Mouse (Mus musculus) hindbrain, embryonic 13.5 days (tissue): ENCODE data around the gene Defb30. TPM values are rescaled to one million over a fixed set of nuclear protein-coding genes. Genes with fewer than 3 reads are reported as not detected.

ENCODE experiments used
- ATAC-seq: fragments of 200-750 bp; cut with Nextera tagmentation; 2 replicates; pipeline ENCODE4 v1.8.0; 2017; ENCODE audit warnings: moderate TSS enrichment; ENCODE audit not compliant: low FRiP score
- H3K27ac ChIP-seq: fragments of 300-500 bp; sonication (generic); 2 replicates; pipeline ENCODE4 v1.5.1; 2015; ENCODE audit warnings: inconsistent platforms, mild to moderate bottlenecking, moderate library complexity
- H3K27me3 ChIP-seq: fragments of 300-500 bp; sonication (generic); 2 replicates; pipeline ENCODE4 v1.6.1; 2015; ENCODE audit warnings: mild to moderate bottlenecking, inconsistent platforms
- H3K36me3 ChIP-seq: fragments of 300-500 bp; sonication (generic); 2 replicates; pipeline ENCODE4 v1.6.1; 2015; ENCODE audit warnings: mild to moderate bottlenecking, inconsistent platforms
- H3K4me1 ChIP-seq: fragments of 300-500 bp; sonication (generic); replicated peaks from 2 replicates; pipeline ENCODE4 v1.6.1; 2015; ENCODE audit warnings: inconsistent platforms
- H3K4me2 ChIP-seq: fragments of 300-500 bp; sonication (generic); 2 replicates; pipeline ENCODE4 v1.6.1; 2015; ENCODE audit warnings: inconsistent platforms, mild to moderate bottlenecking, moderate library complexity
- H3K4me3 ChIP-seq: fragments of 300-500 bp; sonication (generic); 2 replicates; pipeline ENCODE4 v1.5.1; 2015; ENCODE audit warnings: mild to moderate bottlenecking, inconsistent platforms
- H3K9ac ChIP-seq: fragments of 300-500 bp; sonication (generic); 2 replicates; pipeline ENCODE4 v1.6.1; 2015; ENCODE audit warnings: mild to moderate bottlenecking, inconsistent platforms
- H3K9me3 ChIP-seq: fragments of 300-500 bp; sonication (generic); 2 replicates; pipeline ENCODE4 v1.6.1; 2016; ENCODE audit warnings: inconsistent platforms
- WGBS: fragments of 180-500 bp; shearing (Covaris S2); methylation state at CpG from one replicate; pipeline ENCODE4 v1.1.7; 2015; 5-methylcytosine and 5-hydroxymethylcytosine counted together
- polyA plus RNA-seq: library from polyadenylated mRNA; unstranded; fragments of >200 nt; fragmentation: Nextera tagmentation; extraction: Ambion mirVana; gene quantifications from 2 replicates; pipeline ENCODE4 v1.2.1, GENCODE M21; 2015

The Defb30 gene
- polyA plus RNA-seq, 1 experiment from 2014 or later, result not detected

GRCm38 (mm10) chr14:63011471-63011870, 38.3 kb downstream of the Defb30 start, which contains the start of gene Defb43:
Gene Defb43 (plus strand): TSS chr14:63011771.
- Histone ChIP-seq H3K9me3 (no peaks in the 10 kb centered on the region), H3K4me3 (no peak within 1 kb of the TSS), H3K4me2 (no peak within 1 kb of the TSS), H3K4me1 (no peaks in the 10 kb centered on the region), H3K27me3 (no peaks in the 10 kb centered on the region), H3K36me3 (no peaks in the 10 kb centered on the region), H3K27ac (no peak within 1 kb of the TSS), H3K9ac (no peak within 1 kb of the TSS)
- ATAC-seq, result no peak
- 97% methylated on average over 5 of the region's 5 CpGs for WGBS

GRCm38 (mm10) chr14:63002588-63002987, 47.2 kb downstream of the Defb30 start:
- no peak overlapping the region for H3K27ac ChIP-seq
- H3K9ac ChIP-seq, result no peak overlapping the region
- H3K9me3 ChIP-seq, result no peaks in the 10 kb centered on the region
- H3K4me3 ChIP-seq, result no peak overlapping the region
- ATAC-seq, result no peak
- H3K36me3 ChIP-seq, result no peaks in the 10 kb centered on the region
- H3K4me1 ChIP-seq, result no peaks in the 10 kb centered on the region
- 76% methylated on average over 2 of the region's 2 CpGs for WGBS
- H3K27me3 ChIP-seq, result no peaks in the 10 kb centered on the region
- H3K4me2 ChIP-seq, result no peak overlapping the region

GRCm38 (mm10) chr14:62998977-62999376, 50.8 kb downstream of the Defb30 start:
- no peak overlapping the region for H3K4me3 ChIP-seq
- H3K4me2 ChIP-seq, result no peak overlapping the region
- 97% methylated on average over 4 of the region's 4 CpGs for WGBS
- no peaks in the 10 kb centered on the region for H3K27me3 ChIP-seq
- ATAC-seq, result no peak
- H3K9ac ChIP-seq, result no peak overlapping the region
- H3K9me3 ChIP-seq, result no peaks in the 10 kb centered on the region
- H3K4me1 ChIP-seq, result no peaks in the 10 kb centered on the region
- H3K27ac ChIP-seq, result no peak overlapping the region
- no peaks in the 10 kb centered on the region for H3K36me3 ChIP-seq

- H3K36me3 ChIP-seq, result no peaks in the 10 kb centered on the region
- H3K4me1 ChIP-seq, result no peaks in the 10 kb centered on the region
- 86% methylated on average over 8 of the region's 8 CpGs for WGBS
- ATAC-seq, result no peak
- no peak within 1 kb of the TSS for H3K4me3 ChIP-seq
- no peak within 1 kb of the TSS for H3K9ac ChIP-seq
- H3K4me2 ChIP-seq, result no peak within 1 kb of the TSS
- H3K27ac ChIP-seq, result no peak within 1 kb of the TSS
- no peaks in the 10 kb centered on the region for H3K9me3 ChIP-seq
- no peaks in the 10 kb centered on the region for H3K27me3 ChIP-seq
These were observed 52.0 kb downstream of the Defb30 start, which contains the start of gene Defb47 for GRCm38 (mm10) chr14:62997777-62998176. Gene Defb47 (plus strand): TSS chr14:62998077.

GRCm38 (mm10) chr14:62991849-62992510, 57.8 kb downstream of the Defb30 start:
- Histone ChIP-seq H3K9ac (no peak overlapping the region), H3K27me3 (no peaks in the 10 kb centered on the region), H3K27ac (no peak overlapping the region), H3K36me3 (no peaks in the 10 kb centered on the region), H3K4me3 (no peak overlapping the region), H3K9me3 (no peaks in the 10 kb centered on the region), H3K4me1 (no peaks in the 10 kb centered on the region), H3K4me2 (no peak overlapping the region)
- WGBS, result 68% methylated on average over 7 of the region's 7 CpGs
- ATAC-seq, result no peak

GRCm38 (mm10) chr14:62991271-62991670, 58.5 kb downstream of the Defb30 start:
- Histone ChIP-seq H3K9me3 (no peaks in the 10 kb centered on the region), H3K4me2 (no peak overlapping the region), H3K27me3 (no peaks in the 10 kb centered on the region), H3K9ac (no peak overlapping the region), H3K4me1 (no peaks in the 10 kb centered on the region), H3K36me3 (no peaks in the 10 kb centered on the region), H3K4me3 (no peak overlapping the region), H3K27ac (no peak overlapping the region)
- WGBS, result 83% methylated on average over 3 of the region's 3 CpGs
- no peak for ATAC-seq

- Histone ChIP-seq H3K27ac (no peak within 1 kb of the TSS), H3K4me2 (no peak within 1 kb of the TSS)
These were observed 65.3 kb downstream of the Defb30 start, which contains the start of gene Defb48 for GRCm38 (mm10) chr14:62984410-62984809. Gene Defb48 (minus strand): TSS chr14:62984510.

More at GRCm38 (mm10) chr14:62984410-62984809, 65.3 kb downstream of the Defb30 start, which contains the start of gene Defb48:
- Histone ChIP-seq H3K4me1 (no peaks in the 10 kb centered on the region), H3K36me3 (no peaks in the 10 kb centered on the region), H3K4me3 (no peak within 1 kb of the TSS), H3K27me3 (no peaks in the 10 kb centered on the region), H3K9me3 (no peaks in the 10 kb centered on the region), H3K9ac (no peak within 1 kb of the TSS)
- 69% methylated on average over 1 of the region's 1 CpGs for WGBS
- ATAC-seq, result no peak

Other genes starting within 250 kb of the Defb30 start
- 7.7 and 8.2 TPM in 2 replicates for gene Wdfy2, start 212.3 kb downstream of the Defb30 start, polyA plus RNA-seq
- gene Defb48, start 65.5 kb downstream of the Defb30 start, polyA plus RNA-seq, result not detected in 2 replicates
- not detected in 2 replicates for gene Defb47, start 51.9 kb downstream of the Defb30 start, polyA plus RNA-seq
- not detected in 2 replicates for gene Defb43, start 38.2 kb downstream of the Defb30 start, polyA plus RNA-seq
- gene Defb42, start 3.0 kb downstream of the Defb30 start, polyA plus RNA-seq, result 0.29 TPM in 1 of 2 replicates, not detected in the other